Mouse (Mus musculus) heart, adult 2 months (tissue): ENCODE data around the gene 2310033P09Rik. TPM values are rescaled to one million over a fixed set of nuclear protein-coding genes. Genes with fewer than 3 reads are reported as not detected.

Source experiments
- DNase-seq, 2 experiments: peaks; one replicate each; pipeline ENCODE4 v3.0.0; 2021
- H3K27ac ChIP-seq: fragments of 200-600 bp; 2 replicates; pipeline ENCODE4 v1.8.1; 2022
- H3K27me3 ChIP-seq: fragments of 200-500 bp; 2 replicates; pipeline ENCODE4 v1.6.1; 2012; ENCODE audit warnings: mild to moderate bottlenecking, low read length, inconsistent platforms, mixed read lengths; ENCODE audit not compliant: control insufficient read depth, insufficient read depth
- H3K36me3 ChIP-seq: fragments of 200-500 bp; 2 replicates; pipeline ENCODE4 v1.6.1; 2012; ENCODE audit warnings: low read length, inconsistent platforms; ENCODE audit not compliant: control insufficient read depth, insufficient read depth
- H3K4me1 ChIP-seq: fragments of 200-500 bp; 2 replicates; pipeline ENCODE4 v1.6.1; 2011; ENCODE audit warnings: low read length; ENCODE audit not compliant: control insufficient read depth, insufficient read depth
- H3K4me3 ChIP-seq: fragments of 200-600 bp; 2 replicates; pipeline ENCODE4 v1.8.1; 2022
- H3K79me2 ChIP-seq: fragments of 200-500 bp; replicated peaks from 2 replicates; pipeline ENCODE4 v1.6.1; 2012; ENCODE audit warnings: mild to moderate bottlenecking, inconsistent platforms, low read length, moderate library complexity, mixed read lengths; ENCODE audit not compliant: control insufficient read depth, insufficient read depth
- H3K9ac ChIP-seq: fragments of 200-500 bp; 2 replicates; pipeline ENCODE4 v1.6.1; 2012; ENCODE audit warnings: low read depth, mild to moderate bottlenecking, control low read depth, inconsistent platforms, low read length, mixed read lengths
- CTCF ChIP-seq: fragments of 200-600 bp; IDR thresholded peaks from 2 replicates; pipeline ENCODE4 v1.8.1; 2022; ENCODE audit warnings: antibody characterized with exemption, mild to moderate bottlenecking, moderate library complexity
- EP300 ChIP-seq: fragments of 200-500 bp; IDR thresholded peaks from 2 replicates; pipeline ENCODE4 v1.6.1; 2011; ENCODE audit warnings: low read depth, low read length, control low read depth; ENCODE audit not compliant: insufficient read depth
- POLR2A ChIP-seq: fragments of 200-500 bp; IDR thresholded peaks from 2 replicates; pipeline ENCODE4 v1.6.1; 2011; ENCODE audit warnings: mild to moderate bottlenecking, low read depth, low read length, control low read depth; ENCODE audit not compliant: insufficient read depth
- WGBS: fragments of 180-500 bp; shearing (Covaris S2); methylation state at CpG from one replicate; pipeline ENCODE4 v1.1.7; 2018; 5-methylcytosine and 5-hydroxymethylcytosine counted together
- intact Hi-C: fragments of 180-260 bp; cut with DNase I; formaldehyde crosslinking; loops from one replicate; pipeline ENCODE4 v1.15.1; 2025
- polyA plus RNA-seq: library from polyadenylated mRNA; depleted of rRNA; stranded (reverse); fragments of >200 nt; gene quantifications from 2 replicates; pipeline ENCODE4 v1.2.3, GENCODE M21; 2012
- total RNA-seq, 2 experiments: library from RNA; stranded (reverse); gene quantifications; 2 replicates each; pipeline ENCODE4 v1.2.3; 2021

2310033P09Rik gene
- total and polyA plus RNA-seq, 3 experiments = 8.4 to 12.1 (median 9.4) TPM

DNA sequence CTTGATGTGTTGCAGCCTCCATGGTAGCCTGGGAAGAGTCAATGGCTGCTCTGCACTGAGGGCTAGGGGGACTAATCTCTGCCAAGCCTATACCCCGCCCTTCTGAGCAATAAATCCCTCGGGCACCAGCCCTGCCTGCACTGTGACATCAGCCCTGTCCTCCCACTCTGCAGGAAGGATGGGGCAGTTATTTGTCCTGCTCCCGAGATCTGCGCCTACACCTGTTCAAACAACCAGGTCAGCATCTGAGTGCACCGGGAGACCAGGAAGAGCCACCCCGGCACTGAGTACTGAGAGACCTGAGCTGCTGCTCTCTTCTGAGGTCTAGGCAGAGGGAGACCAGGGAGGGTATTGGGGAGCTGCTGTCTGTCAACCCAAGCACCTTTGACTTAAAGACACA lies 20.4 kb upstream of the 2310033P09Rik start:
- Histone ChIP-seq H3K4me1 (peaks cover 11% of the 10 kb centered on the region), H3K79me2 (no peaks in the 10 kb centered on the region; the same call in 1 of the 2 replicates), H3K4me3 (no peak overlapping the region), H3K27me3 (no peaks in the 10 kb centered on the region), H3K27ac (no peak overlapping the region), H3K9ac (no peak overlapping the region), H3K36me3 (no peaks in the 10 kb centered on the region)
- TF ChIP-seq POLR2A (no peak), CTCF (no peak), EP300 (no peak)
- no peak for DNase-seq
- WGBS = 67% methylated on average over 6 of the region's 6 CpGs
- intact Hi-C loops = loop anchor here (2.0 kb wide), 1 partner anchor 89 kb away; no protein-coding TSS in a partner anchor

DNA sequence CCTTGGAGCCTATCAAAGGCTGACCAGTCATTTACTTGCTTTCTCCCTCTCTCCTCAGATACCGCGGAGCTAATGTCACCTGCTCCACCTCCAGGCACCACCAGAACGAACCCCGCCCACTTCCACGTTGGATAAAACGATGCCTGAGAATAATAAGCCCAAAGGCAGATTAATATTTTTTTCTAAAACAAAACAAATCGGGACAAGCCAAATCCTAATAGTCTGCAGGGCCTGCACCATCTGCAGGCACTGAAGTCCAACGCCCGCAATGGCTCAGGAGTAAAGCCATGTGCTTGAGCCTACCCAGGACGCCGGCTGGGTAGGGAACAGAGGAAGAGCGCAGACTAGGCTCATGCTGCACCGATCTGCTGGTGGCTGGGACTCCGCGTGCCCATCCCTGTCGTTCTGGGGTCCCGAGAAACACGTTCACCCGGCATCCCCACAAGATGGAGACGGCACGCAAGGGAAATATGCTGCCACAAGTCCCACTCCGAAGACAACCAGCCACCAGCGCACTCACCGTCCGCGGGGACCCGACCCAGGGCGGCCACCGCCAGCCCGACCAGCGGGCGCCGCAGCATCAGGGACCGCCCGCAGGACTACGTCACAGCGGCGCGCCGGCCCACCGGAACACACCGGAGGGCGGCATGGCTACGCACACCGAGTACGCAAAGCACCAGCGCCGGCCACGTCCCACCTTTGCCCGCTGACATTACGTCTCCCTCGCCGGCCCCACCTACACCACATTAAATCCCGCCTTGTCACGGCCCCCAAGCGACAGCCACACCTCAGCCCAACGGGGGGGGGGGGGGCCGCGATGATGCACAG lies 16.7 kb upstream of the 2310033P09Rik start:
- H3K4me3 ChIP-seq = peak overlapping the region; percentile 69
- intact Hi-C loops = loop anchor here (1.0 to 5.0 kb wide), 3 partner anchors 11 to 36 kb away; partner anchors contain the start of genes Arf1, Iba57 and Mrpl55
- H3K4me1 ChIP-seq = peaks cover 5% of the 10 kb centered on the region
- H3K36me3 ChIP-seq = no peaks in the 10 kb centered on the region
- TF ChIP-seq EP300 = no peak
- TF ChIP-seq POLR2A = peak; percentile 79
- peak; percentile 14; the same call in 1 of the 2 replicates for TF ChIP-seq CTCF
- H3K9ac ChIP-seq = peak overlapping the region; percentile 75
- WGBS = under 1% methylated on average over 59 of the region's 59 CpGs
- peak; percentile 93 to 95 for DNase-seq
- H3K79me2 ChIP-seq = no peaks in the 10 kb centered on the region; the same call in 1 of the 2 replicates
- H3K27ac ChIP-seq = peak overlapping the region; percentile 89
- H3K27me3 ChIP-seq = no peaks in the 10 kb centered on the region

DNA sequence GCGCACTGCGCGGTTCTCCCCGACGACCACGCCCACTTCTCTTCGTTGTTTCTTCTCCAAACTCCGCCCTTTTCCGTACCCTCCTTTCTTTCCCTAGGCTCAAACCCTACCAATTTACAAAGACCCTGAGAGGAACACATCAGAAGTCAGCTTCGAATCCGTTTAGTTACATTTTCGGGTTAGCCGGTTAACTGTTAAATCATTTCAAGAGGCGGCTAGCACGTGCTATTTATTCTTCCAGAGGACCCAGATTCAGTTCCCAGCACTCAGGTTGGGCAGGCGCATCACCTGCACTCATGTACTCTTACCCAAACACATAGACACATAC lies 16.1 kb upstream of the 2310033P09Rik start, which contains the start of gene Guk1:
Guk1 (minus strand) TSS at position 154 of the 328 bp plus-strand sequence.
- DNase-seq = no peak
- no peaks in the 10 kb centered on the region; the same call in 1 of the 2 replicates for H3K79me2 ChIP-seq
- 4% methylated on average over 16 of the region's 16 CpGs for WGBS
- no peaks in the 10 kb centered on the region for H3K36me3 ChIP-seq
- peak within 1 kb of the TSS; percentile 89 for H3K27ac ChIP-seq
- H3K9ac ChIP-seq = peak within 1 kb of the TSS; percentile 75
- intact Hi-C loops = loop anchor here (5.0 kb wide), 1 partner anchor 35 kb away; the partner anchor contains the start of gene Arf1
- TF ChIP-seq POLR2A (no peak), CTCF (no peak), EP300 (no peak)
- H3K4me1 ChIP-seq = peaks cover 5% of the 10 kb centered on the region
- peak within 1 kb of the TSS; percentile 69 for H3K4me3 ChIP-seq
- no peaks in the 10 kb centered on the region for H3K27me3 ChIP-seq

- peaks cover 1% of the 10 kb centered on the region for H3K4me1 ChIP-seq
- no peaks in the 10 kb centered on the region for H3K36me3 ChIP-seq
- TF ChIP-seq POLR2A (no peak), EP300 (no peak), CTCF (no peak)
- H3K79me2 ChIP-seq = no peaks in the 10 kb centered on the region
- no peak overlapping the region for H3K27ac ChIP-seq
- no peak for DNase-seq
- no peaks in the 10 kb centered on the region for H3K27me3 ChIP-seq
- intact Hi-C loops = no loop called here
- H3K9ac ChIP-seq = no peak overlapping the region
- H3K4me3 ChIP-seq = no peak overlapping the region
Measured at GRCm38 (mm10) chr11:59196230-59196629, 11.9 kb upstream of the 2310033P09Rik start.

DNA sequence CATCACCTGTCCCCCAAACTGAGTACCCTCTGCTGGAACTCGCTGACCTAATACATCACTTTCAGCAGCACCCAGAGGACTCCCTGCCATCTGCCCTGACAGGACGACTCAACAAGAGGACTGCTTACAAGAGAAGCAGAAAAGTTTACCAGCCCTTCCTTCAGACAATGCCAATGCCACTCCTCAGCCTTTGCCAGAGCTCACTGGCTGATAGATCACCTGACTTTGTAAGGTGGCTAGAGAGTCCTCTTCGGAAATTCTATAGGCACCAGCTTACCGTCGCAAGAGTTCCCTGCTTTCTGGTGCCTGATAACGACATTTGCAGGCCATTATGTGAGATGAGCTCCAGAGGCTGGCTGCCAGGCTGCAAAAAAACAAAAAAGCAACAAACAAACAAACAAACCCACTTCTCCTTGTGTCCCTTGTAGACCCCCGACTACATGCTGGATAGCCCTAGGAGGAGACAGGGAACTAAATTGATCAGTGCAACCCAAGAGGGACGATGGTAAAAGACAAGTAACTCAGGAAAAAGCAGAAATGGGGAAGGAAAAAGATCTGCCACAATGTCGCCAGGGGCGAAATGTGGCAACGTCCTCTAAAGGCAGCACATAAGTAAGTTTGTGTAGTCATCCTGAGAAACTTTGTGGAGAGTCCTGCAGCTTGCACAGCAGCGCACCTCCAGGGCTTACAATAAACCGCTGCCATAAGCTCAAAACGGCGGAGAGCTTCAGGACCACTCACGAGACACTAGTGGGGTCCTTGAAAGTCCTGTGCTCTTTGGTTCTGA lies 6.7 kb upstream of the 2310033P09Rik start:
- Histone ChIP-seq H3K36me3 (no peaks in the 10 kb centered on the region), H3K79me2 (peaks cover 2% of the 10 kb centered on the region; the same call in 1 of the 2 replicates), H3K27ac (peak overlapping the region; percentile 89), H3K9ac (peak overlapping the region; percentile 69; the same call in 1 of the 2 replicates), H3K27me3 (no peaks in the 10 kb centered on the region), H3K4me1 (no peaks in the 10 kb centered on the region), H3K4me3 (peak overlapping the region; percentile 90)
- 29% methylated on average over 16 of the region's 16 CpGs for WGBS
- TF ChIP-seq EP300 = 0 out of 2 replicates have a peak, but pooled peaks have one; percentile 18
- no peak for TF ChIP-seq POLR2A
- DNase-seq = no peak
- intact Hi-C loops = loop anchor here (1.0 to 10.0 kb wide), 2 partner anchors 10 to 227 kb away; partner anchors contain the start of gene Trim11
